Mouse (Mus musculus) 3T3-L1 (cell line): ENCODE data around the gene Tbc1d9b.
A peak's percentile ranks its signal among the peaks of the same experiment; 100 is the strongest.

ENCODE experiments used
- DNase-seq: peaks from one replicate; pipeline ENCODE4 v3.0.0-alpha.2; 2015; ENCODE audit warnings: low read depth, low spot score

Gene Tbc1d9b

DNA sequence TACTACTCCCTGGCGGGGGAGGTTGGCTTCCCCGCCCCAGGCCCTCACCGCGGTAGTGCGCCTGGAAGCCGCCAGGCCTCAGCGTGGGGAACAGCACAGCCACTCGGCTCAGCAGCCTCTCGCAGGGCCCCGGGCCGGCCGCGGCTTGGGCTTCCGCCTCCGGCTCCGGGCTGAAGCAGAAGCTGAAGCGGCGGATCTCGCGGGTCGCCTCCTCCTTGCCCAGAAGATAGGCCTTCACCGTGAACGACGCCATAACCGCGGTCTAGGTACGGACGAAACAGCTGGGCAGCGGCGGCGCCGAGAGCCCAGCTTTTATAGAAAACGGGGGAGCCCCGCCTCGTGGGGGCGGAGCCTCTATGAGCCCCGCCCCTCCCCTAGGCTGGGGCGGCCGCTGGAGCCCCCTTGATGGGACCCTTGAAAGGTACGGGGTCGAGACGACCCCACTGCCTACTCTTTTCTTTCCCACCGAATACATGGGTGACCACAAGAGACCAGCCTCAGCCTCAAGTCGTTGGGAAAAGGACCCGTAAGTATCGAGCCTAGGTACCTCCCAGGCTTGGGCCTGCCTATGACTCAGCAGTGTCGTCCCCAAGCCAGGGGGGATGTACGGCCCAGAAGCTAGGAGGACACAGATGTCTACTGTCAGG lies 79.4 kb downstream of the Tbc1d9b start, which contains the start of the genes Sqstm1 and Mgat4b:
TSS of gene Sqstm1 (minus strand) at position 323 of the 647 bp plus-strand sequence.
TSS of gene Mgat4b (plus strand) at position 386 of the 647 bp plus-strand sequence.
- peak; percentile 75 for DNase-seq

- no peak for DNase-seq
Observed at GRCm38 (mm10) chr11:50211322-50212059, 80.3 kb downstream of the Tbc1d9b start.

DNA sequence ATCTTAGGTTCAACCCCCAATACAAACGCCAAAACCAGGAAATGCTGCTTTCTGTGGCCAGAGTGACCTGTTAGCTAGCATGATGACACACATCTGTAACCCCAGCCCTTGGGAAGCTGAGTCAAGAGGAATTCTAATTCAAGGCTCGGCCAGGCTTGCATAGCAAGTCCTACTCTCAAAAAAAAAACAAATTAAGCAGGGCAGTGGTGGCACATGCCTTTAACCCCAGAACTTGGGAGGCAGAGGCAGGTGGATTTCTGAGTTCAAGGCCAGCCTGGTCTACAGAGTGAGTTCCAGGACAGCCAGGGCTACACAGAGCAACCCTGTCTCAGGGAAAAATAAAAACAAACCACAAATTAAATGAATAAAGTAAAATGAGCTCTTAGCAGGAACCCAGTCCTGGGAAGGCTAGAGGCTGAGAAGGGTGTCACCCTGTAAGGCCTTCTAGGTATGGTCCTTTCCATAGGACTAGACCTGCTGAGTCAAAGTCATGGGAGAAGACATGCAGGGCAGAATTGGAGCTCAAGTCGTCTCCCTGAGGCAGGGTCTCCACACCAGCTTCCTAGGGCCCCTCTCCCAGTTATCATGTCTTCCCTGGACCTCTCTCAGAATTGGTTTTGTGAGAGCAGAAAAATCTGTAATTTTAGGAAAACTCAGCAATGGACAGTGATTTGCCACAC lies 81.0 kb downstream of the Tbc1d9b start:
- peak; percentile 95 for DNase-seq

DNA sequence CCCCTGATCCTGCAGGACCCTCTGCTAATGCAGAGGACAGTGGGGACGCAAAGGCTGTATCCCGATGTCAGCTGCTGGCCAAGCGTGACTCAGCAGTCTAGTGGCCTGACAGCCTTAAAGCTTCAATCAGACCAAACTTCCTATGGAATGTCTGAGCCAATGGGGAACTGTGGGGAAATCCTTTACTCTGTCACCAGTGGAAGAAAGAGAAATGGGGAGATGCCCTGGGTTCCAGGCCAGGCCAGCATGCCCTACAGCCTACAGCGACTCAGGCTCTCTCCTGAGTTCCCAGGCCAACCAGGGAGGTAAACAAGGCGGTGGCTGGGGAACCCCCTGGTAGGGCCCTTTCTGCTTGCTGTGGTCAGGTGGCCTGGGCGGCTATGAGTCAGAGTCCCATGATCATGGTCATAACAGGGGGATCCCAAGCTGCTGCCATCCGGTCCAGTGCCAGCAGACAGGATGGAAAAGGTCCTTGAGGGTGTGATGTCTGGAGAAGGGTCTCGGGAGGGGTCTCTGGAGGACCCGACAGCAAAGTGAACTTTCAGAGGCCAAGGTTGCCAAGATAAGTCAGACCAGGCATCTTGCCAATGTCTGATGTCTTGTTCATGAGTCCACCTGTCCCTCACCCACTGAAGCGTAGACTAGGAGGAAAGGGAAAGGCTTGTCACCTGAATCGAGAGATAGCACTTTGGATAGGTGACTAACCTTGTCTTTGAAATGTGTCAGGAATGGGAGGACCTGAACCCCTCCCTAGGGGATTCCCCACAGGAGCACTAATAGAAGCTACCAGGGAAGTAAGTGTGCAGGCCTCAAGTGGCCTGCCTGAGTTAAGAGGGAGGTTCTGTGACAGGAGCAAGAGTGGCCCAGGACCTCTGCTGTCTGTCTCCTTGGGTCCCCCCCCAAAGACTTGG lies 81.9 kb downstream of the Tbc1d9b start:
- peak; percentile 96 for DNase-seq

DNA sequence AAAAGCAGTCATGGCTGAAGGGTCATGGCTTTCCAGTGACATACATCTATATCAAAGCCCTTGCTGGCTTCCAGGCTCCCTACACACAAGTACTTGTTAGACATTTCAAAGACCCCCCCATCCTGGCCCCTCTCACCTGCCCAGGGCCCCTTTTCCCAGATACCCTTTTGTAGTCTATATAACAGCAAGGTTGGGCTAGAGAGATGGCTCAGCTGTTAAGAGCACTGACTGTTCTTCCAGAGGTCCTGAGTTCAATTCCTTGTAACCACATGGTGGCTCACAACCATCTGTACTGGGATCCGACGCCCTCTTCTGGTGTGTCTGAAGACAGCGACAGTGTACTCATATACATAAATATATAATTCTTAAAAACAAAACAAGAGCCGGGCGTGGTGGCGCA lies 83.4 kb downstream of the Tbc1d9b start:
- no peak for DNase-seq

- no peak for DNase-seq
Observed at GRCm38 (mm10) chr11:50215633-50216032, 84.4 kb downstream of the Tbc1d9b start.

- DNase-seq: no peak
Observed at GRCm38 (mm10) chr11:50216724-50217366, 85.6 kb downstream of the Tbc1d9b start.

- no peak for DNase-seq
Observed at GRCm38 (mm10) chr11:50217811-50218210, 86.6 kb downstream of the Tbc1d9b start.

DNA sequence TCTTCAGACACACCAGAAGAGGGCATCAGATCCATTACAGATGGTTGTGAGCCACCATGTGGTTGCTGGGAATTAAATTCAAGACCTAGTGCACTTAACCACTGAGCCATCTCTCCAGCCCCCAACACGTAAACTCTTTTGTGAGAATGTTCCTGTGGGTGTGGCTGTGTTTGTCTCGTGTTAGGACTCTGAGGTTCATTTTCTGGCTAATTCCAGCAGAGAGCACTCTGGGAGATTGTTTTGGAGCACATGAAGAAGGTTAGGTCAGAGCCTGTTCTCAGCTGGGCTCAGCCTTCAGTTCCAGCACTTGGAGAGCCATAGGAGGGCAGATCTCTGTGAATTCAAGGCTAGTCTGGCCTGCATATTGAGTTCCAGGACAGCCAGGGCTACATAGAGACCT lies 88.6 kb downstream of the Tbc1d9b start:
- no peak for DNase-seq
